Mouse (Mus musculus): ENCODE results near the gene Znrf3.

The Znrf3 gene

DNA sequence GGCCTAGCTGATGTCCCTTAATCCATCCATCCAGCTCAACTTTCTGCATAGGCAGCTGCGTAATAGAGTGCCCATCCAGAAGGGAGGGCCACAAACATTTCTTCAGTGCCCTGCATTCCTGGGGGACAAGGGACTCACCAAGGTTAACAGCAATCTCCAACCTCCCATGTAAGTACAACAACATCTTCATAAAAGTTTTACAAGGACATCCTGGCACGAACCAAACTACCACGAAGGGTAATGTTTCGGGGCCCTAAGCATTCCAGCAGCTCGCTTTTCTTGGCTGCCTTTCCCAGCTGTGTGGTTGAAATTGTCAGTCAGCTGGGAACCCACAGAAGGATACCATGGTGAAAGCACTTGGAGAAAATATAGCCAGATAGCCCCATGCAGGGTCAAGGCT is 63.4 kb downstream of the Znrf3 start:
- no peak for DNase-seq

DNA sequence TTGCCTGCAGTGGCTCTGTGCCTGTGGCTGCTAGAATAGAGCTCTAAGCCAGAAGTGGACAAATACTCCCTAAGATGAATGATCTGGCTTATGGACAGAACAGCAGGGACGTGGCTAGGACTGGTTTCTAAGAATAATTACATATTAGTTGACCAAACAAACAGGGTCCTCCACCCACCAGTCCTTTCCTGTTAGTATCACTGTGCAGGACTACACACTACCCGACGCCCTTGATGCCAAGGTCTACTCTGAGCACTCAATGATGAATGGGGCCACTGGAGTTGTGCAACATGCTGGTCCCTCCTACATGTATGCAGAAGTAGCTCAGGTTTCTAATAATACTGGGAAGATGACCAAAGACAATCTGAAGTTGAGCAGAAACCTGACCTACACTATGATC is 64.4 kb downstream of the Znrf3 start:
- DNase-seq, result no peak

DNA sequence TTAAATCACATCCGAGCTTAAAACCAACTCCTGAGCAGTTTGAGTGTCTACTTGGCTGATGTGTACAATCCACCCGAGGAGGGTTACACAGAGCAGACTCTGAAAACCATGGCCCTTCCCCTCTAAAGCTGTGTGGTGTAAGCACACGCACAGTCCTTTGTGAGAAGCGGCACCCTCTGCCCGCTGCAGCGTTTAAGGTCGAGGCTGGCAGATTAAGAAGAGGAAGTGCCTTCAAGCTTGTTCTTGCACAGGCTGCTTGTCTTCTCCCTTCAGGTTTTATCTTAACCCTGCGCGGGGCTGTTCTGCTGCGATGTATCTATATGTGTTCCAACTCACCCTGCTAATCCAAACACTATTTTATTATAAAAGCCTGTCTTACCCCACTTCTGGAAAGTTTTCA is 75.5 kb downstream of the Znrf3 start:
- DNase-seq, result no peak

DNA sequence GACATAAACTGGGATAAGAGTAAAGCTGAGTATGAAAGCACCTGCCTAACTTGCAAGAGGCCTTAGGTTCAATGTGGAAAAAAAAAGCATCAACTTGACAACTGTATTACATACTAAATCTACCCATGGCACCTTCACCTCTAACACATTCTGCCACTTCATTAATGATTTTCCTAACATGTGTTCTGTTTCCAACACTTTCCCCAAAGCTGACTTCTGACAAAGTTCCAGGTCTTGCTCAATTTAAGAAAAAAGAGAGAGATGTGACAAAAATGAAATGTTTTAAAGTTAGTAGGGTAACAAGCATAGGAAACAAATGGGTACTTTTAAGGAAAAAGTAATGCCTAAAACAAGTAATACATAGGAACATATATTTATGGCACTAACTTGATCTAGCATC is 76.2 kb downstream of the Znrf3 start:
- no peak for DNase-seq

DNA sequence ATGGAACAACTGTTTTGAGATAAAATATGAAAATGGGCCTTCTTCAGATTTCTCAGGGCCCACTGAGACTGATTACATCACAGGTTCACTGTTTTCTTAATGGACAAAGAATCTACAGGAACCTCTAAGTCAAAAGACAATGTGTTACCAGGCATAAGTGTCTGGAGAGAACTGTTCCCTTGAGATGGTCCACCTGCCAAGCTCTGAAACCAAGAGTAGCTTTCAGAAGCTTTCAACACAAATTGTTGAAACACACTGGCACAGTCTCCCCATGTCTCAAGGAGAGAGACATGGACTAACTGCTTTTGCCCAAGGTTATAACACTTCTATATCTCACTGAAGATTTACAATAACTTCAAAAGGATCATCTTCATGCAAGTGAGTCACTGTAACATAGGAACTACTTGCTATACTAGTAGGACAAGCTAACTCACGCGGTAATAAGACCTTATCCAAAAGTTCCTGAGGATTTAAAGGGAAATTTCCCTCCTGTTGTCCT is 89.3 kb downstream of the Znrf3 start:
- no peak for DNase-seq

DNA sequence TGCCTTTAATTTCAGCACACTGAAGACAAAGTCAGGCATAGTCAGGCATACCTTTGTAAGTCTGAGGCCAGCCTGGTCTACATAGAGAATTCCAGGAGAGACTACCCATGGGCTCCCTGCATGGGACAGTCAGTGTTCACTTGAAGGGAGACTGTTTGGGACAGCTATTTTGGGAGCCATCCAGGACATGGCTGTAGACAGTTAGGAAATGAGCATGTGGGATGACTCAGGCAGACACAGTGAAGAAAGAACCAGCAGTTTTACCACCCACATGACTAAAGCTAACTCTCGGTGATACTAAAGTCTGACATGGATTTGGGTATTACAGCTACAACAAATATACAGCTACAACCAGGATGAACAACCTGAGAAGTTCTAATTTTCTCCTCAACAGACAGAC is 89.9 kb downstream of the Znrf3 start:
- no peak for DNase-seq

DNA sequence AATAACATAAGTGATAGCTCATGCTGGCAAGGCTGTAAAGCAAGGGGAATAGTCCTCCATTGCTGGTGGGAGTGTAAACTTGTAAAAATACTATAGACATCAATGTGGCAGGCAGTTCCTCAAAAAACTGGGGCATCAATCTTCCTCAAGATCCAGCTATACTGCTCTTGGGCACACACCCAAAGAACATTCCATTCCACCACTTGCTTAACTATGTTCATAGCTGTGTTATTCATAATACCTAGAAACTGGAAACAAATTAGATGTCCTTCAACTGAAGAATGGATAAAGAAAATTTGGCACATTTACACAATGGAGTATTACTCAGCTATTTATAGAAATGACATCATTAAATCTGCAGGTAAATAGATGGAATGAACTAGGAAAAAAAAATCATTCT is 91.6 kb downstream of the Znrf3 start:
- no peak for DNase-seq

DNA sequence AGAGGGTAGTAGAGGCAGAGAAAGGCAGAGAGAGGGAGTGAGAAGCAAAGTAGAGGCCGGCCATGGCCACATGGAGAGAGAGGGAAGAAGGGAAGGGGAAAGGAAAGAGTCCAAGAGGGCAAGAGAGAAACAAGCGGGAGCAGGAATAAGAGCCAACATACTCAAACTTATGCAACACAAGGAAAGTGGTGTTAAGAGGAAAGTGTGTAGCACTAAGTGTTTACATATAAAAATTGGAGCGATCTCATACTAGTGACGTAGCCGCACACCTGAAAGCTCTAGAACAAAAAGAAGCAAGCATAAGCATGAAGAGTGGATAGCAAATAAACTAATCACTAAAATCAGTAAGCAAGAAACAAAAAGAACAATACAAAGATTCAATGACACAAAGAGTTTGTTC is 95.2 kb downstream of the Znrf3 start:
- DNase-seq, result no peak

DNA sequence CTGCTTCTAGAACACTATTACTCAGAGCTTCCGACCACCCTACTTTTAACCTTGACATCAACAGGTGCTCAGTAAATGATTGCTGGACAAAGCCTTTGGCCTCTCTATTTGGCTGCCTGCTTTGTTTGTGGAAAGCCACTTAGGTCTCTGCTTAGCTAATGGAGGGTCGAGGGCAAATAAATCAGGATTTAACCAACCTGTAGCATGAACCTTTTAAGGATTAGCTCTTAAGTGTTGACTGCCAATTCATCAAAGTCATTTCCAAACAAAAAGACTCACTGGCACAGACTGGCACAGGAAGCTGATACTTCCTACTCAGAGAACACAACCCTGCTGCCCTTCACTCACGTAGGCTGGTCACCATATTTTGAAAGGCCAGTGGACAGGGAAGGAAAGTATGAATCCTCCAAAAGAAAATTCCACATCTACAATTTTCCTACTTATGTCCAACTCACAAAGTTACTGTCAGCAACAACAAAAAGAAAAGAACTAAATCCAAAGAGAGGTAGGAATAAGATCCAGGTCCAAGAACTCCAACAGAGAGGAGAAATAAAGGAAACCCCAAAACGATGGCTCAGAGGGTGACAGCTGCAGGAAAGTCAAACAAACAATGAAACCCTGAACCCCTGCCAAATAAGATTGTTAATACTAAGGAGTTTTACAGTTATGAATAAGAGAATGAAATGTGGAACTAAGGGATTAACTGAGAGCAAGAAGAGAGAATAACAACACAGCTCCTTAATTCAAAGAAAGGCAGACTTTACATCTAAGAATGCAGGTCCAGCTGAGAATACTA is 97.6 kb downstream of the Znrf3 start:
- DNase-seq, result no peak

DNA sequence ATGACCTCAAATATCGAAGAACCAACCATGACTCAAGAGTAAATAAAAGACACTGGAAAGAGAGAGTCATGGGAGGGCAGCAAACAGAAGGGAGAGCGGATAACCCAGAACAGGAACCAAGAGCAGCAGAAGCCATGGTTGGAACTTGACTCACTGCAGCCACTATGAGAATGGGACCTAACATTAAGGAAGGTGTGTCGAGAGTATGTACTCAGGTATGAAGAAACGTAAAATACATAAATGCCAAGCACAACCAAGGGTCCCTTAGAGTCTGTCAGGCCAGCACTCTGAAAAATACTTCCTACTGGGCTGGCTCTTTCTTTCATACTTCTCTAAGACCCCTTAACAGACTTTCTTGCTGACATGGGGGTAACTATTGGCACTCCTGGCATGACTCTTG is 100.9 kb downstream of the Znrf3 start:
- no peak for DNase-seq

DNA sequence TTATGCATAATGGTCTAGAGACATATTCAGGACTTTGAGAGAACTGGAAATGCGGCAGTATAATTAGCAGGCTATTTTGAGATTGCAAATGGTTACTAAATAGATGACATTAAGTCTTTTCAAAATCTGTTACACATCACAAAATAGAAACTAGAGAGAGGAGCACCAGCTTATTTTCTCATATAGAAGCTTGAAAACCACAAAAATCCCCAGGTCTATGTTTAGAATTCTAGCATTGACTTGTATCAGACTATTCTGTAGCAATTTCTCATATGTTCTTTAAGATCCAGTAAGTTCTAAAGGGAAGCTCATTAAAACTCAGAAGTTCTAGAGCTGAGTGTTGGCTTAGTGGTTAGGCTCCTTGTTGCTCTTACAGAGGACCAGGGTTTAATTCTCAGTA is 104.9 kb downstream of the Znrf3 start:
- DNase-seq, result no peak

DNA sequence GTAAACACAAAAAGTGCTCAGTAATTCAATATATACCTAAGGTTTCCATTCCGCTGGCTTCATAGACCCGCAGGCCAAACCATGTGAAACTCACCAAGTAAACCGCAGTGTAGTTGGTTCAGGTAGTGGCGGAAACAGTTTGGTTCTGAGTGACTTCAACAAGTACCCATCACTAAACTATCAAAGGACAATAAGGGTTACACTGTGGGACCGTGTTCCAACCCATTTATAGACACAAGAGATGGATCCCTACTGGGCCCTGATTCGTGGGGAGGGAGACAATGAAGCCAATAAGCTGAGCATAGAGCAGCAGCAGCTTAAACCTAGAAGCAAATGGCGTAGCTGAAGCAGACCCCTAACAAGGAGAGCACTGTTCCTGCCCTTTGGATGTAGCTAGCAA is 107.8 kb downstream of the Znrf3 start:
- no peak for DNase-seq

DNA sequence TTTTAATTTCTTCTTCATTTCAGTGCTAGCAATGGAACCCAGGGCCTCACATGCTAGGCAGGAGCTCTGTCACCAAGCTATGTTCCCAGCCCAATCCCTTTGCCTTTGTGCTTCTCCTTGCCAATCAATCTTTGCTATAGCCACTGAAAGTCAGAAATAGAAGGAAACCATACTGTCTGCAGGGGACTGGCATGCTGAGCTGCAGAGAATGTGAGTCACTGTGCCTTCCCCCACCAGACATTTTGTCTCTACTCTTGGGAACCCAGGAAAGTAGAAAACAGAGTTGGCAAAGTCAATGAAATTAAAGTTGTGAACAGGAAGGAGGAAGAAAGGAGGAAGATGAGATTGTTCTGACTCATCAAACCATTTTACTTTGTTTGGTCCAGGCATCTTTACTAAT is 108.4 kb downstream of the Znrf3 start:
- DNase-seq, result no peak

DNA sequence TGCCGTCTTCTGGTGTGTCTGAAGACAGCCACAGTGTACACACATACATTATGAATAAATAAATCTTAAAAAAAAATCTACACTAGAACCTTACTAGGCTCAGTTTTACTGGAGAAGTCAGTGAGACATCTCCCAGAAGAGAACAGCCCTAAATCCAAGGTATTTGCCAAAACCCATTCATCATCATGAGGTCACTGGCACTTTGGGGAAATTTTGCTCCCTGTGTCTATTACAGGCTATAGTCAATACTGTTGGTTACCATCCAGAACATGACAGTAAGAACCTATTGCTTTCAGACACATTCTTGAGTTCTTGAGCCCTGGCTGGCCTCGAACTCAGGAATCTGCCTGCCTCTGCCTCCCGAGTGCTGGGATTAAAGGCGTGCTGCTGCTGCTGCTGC is 113.8 kb downstream of the Znrf3 start:
- no peak for DNase-seq

DNA sequence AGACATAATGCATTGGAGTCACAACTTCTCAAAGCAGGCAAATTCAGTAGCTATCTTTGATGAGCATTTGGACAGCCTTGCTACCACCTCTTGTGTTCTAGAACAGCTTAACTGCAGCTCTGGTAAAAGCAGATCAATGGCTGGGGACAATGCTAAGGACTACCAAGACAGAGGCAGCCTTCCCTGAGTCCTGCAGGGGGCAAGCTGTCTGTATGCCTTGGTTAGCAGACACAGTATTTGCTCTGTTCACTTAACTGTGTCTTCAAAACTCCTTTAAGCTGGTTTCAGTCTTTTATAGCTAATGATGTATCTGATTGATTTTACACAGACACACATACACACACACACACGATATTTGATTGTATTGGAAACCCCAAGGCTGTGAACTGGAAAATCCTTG is 117.0 kb downstream of the Znrf3 start:
- no peak for DNase-seq

DNA sequence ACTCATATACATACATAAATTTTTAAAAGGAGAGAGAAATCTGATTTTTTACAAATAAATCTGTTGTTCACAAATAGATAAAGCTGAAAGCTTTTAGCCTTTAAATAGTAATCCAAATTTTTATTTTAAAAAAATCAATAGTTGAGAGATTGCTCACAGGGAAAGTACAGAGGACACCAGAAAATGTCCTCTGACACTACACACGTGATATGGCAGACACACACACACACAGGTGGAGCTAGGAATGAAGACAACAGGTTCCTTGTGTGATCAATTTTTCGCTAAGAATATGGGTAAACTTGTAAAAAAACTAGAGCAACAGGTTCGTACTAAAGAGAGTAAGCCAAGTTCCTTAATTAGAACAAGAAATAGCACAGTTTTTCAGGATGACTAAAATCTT is 118.4 kb downstream of the Znrf3 start:
- no peak for DNase-seq

DNA sequence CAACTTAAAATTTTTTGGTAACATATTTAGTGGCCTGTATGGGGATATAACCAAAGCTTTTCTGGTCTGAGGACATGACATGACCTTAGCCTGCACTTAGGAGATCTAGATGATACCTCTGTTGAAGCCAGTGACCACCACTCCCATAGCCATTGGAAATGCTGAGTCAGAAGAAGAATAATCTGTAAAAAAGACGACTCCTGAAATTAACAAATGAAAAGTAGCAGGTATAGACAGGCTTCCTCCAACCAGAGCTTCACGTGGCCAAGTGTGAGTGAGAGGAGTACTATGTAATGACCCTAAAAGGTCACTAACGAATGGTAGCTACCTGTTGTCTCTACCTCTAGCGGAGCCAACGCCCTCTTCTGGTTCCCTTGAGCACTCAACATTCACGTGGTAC is 119.4 kb downstream of the Znrf3 start:
- DNase-seq, result no peak

DNA sequence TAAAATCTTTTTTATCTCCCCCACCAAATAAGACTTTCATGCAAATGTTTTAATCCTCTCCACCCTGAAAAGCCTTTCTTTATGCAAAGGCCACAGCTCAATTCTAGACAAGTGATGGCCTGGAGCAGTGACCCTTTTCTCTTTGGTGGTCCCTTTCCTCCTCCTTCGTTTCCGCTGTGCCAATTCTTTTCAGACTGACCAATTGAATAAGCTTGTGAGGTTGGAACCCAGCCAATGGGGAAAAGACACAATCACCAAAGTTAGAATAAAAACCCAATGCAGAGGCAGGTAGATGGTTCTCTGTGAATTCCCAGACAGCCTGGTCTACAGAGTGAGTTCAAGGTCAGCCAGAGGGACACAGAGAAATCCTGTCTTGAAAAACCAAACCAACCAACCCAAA is 120.4 kb downstream of the Znrf3 start:
- DNase-seq, result no peak

DNA sequence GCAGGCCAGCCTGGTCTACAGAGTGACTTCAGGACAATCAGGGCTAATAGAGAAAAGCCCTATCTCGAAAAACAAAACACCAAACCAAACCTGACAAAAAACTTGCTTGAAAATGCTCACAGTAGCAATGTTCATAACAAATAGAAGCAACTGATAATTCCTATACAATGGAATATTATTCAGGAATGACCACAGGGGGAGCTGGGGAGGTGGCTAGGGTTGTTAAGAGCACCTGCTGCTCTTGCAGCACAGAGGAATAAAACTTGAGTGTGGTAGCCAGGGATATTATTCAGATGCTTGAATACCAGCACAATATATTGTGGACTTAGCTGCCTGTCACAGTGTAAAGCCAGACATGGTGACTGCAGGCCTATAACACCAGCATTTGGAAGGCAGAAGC is 123.0 kb downstream of the Znrf3 start:
- no peak for DNase-seq

DNA sequence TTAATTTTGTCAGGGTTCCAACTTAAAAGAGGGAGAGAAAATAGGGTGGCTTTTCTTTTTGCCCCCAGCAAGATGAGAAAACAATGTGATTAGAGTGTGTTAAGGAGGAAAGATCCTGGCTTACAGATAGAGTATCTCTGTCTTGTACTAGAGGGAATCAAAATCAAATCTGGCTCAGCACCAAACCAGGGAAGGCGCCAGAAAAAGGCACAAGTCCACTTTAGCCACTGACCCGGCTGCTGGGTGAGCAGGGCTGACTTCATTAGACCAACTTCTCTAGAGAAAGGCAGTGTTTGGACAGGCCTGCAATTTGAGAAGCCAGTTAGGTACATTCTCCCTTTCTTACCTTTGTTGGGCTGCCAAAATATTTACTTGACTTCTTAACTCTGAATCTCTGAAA is 125.7 kb downstream of the Znrf3 start:
- no peak for DNase-seq

DNA sequence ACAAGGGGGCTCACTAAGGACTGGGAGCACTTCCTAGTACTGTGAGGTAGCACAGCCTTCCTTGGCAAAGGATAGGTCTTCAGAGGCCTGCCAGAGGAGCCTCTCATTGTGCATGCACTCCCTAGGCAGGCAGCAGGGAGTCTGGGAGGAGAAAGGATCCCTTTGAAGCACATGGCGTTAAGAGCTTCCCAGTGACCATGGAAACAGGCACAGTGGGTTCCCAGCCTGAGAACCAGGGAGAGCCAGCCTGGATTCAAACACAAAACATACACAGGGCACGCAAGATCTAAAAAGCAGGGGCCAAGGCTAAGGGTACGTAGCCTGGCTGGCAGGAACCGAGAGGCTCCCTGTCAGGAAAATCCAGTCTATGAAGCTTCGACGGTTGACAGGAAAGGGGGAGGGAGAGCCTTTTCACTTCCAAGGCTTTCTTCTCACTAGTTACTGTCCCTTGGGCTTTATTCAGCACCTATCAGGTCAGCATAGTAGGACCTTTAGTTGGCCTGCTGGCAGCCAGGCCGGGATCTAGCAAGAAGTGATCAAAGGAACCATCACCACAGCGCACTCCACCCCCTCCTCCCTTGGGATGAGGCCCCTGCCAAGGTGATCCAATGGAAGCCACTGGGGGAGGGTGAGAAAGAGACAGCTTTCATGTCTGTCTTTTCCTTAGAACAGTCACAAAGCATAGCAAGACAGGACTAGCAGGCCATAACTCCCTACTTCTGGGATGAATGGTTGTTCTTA is 126.4 kb downstream of the Znrf3 start:
- peak; percentile 32 for DNase-seq

DNA sequence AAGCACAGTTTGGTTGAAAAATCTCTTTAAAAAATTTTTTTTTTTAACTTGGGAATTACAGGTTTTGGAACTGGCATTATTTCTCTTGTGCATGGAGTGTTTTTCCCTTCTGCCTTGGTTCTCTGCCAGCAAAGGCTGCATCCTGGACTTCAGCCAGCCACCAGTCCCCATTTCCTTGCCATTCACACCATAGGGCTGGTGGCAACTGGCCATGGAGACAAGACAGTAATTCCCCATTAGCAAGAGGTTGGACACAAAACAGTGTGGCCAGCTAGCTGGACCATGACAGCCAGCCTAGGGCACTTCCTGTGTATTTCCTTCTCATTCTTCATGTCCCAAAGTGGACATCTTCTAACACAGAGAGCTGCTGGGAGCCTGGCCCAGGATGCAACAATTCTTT is 129.9 kb downstream of the Znrf3 start:
- peak; percentile 94 for DNase-seq

DNA sequence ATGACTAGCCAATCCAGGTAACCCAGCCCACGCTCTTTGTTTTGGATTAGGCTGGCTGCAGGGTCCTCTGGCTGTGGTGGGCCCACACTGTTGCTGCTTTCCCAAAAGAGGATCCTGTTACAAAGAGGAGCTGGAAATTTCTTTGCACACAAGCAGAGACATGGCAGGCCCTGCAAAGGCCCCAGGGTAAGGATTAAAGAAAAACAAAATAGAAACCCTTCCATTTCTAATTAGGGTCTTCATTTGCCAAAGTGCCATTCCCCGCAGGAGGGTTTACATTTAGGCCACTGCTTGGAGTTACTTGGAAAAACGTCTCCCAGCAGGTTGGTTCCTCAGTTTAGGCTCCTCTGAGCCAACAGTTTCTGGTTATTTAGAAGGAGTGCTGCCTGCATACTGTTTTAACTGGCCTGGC is 130.3 kb downstream of the Znrf3 start:
- no peak for DNase-seq

Measured in cerebellum, adult 9-10 months (tissue).